Mouse (Mus musculus): ENCODE data around the gene Nek6.

The Nek6 gene

DNA sequence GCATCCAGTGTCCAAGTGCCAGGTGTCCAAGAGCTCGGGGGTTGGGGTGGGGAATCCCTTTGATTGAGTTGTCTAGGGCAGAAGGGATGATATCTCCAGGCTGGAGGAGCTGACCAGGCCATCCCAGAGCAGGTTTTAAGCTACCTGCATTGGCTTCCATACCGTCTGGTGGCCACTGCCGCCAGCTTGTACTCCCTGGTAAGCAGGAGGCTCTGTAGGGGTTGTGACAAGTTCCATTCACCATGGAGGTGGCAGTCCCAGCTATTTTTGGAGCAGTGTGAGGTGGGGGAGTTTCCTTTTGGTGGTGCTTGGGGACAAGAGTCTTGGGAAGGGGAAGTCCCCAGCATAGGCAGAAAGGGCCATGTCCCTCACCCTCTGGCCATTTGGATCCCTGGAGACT lies 29.7 kb downstream of the Nek6 start:
- DNase-seq: no peak

DNA sequence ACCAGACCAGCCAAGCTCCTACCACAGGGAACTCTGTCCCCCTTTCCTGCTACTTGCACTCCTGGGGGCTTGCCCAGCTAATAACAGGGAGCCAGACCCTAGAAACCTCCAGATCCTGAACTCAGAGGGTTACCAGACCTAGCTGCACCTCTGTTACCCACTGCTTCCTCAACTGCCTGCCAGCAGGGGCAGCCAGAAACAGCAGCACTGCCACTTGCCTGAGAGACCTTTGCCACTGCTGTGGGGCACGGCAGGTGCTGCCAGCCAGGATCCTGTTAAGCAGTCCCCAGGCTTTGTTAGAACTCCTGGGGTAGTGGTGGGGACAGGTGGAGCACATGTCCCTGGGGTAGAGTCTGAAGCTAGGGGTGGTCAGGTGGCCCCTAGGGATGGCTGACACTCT lies 30.1 kb downstream of the Nek6 start:
- no peak for DNase-seq

DNA sequence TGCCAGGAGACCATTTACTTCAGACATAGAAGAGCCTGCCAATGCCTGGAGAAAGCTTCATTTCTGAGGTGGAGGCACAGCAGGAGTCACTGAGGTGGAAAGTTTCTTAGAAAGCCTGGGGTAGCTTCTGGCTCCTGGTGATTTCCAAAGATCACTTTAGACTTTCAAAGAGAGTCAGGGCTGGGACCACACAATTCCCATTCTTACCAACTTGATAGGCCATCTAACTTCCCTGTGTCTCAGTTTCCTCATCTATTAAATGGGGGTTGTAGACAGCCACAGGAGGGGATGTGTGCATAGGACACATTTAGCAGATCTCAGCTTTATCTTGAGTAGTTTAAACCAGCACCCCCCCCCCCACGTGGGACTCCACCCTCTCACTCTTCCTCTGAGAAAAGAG lies 30.9 kb downstream of the Nek6 start:
- no peak for DNase-seq

DNA sequence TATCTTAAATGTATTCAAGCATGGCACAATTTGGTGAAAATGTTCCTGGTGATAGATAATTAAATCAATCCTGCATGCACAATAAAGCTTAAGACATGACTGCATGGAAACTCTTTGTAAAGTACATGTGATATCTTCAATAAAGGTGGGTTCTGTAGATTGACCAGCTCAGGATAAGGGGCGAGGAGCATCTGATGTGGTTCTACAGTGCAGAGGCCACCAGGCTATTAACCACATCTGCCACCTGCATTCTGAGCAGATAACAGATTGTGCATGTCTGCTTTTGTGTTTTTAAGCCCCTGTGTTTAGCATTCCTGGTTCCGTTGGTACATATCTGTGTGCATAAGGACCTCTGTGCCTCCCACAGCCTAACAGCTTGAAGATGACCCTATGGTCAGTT lies 31.7 kb downstream of the Nek6 start:
- no peak for DNase-seq

DNA sequence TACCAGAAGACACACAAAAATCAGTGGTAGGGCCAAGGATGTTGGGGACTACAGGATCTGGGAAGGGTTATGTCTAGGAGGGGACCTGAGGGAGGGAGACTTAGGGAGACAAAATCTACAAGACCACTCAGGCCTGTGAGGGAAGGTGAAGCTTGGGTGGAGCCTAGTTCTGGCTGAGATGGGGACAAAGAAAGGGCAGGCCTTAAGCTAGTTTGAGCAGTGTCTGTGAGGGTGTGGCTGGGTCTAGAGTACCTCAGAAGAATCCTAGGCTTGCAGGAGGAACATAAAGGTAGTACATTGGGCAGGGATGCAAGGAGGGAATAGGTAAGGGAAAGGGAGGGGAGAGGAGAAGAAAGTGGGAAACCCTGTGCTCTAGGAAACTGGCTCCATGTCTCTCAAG lies 32.9 kb downstream of the Nek6 start:
- DNase-seq: no peak

DNA sequence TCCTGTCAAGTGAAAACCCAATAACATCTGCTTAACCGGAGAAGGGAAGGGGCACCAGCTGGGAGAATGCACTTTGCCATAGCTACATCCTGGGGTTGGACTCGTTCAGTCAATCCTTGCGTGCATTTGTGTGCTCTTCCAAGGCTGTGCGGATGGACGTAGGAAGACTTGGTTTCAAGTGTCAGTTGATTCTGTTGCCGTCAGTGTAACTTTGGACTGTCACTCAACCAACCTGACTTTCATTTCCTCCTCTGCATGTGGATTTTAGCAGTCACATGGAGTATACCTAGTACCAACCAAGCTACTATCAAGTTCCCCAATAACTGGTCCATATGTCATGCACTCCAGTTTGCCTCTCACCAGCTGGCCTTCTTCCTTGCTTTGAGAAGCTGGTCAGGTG lies 33.5 kb downstream of the Nek6 start:
- DNase-seq: no peak

DNA sequence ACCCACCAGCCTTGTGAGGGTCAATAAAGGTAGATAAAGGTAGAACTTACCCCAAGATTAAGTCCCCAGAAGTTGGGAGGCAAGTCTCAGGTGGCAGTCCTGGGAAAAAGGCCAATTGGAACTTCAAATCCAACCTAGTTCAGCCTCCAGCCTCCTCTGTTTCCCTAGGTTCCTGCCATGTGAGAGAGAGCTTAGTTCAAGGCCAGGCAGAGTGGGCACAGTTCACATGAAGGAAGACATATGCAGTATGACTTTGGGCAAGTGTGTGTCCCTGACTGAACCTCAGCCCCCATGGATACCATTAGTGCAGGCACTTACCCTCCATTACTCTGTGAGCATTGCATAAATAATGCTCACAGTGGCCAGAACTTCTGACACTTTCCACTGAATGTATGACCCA lies 34.3 kb downstream of the Nek6 start:
- DNase-seq: no peak

DNA sequence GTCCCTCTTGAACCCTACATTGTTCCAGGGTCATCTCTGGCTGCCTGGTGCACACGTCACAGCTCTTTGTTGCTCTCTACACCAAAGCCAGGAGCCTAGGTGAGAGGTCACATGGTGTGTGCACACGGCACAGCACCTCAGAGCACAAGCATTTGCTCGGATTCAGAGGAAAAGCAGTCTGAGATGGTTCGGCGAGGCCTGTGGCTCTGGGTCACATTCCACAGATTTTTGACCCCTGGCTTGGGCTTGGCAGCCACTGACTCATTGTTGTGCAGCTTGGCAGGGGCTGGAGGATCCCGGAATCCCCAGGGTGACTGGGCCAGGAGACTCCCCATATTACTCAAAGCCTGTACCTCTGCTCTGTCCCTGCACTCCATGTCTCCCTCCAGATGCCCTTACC lies 34.8 kb downstream of the Nek6 start:
- no peak for DNase-seq

DNA sequence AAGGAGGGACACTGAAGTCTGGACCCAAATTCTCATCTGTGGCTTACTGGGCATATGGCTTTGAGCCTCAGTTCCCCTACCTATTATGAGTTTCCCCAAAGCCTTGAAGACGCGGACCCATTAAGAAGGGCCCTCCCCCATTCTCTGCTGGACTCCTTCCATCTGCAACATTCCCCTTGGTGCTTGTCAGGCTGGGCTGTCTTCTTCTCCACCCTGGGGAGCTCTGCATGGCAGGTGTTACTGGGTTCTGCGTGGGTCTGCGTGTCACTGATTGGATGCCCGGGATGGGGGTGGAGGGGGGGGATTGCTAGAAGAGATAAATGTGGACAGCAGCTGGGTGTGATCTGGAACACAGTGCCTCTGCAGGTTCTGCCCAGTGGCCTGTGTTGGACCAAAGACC lies 35.3 kb downstream of the Nek6 start:
- no peak for DNase-seq

DNA sequence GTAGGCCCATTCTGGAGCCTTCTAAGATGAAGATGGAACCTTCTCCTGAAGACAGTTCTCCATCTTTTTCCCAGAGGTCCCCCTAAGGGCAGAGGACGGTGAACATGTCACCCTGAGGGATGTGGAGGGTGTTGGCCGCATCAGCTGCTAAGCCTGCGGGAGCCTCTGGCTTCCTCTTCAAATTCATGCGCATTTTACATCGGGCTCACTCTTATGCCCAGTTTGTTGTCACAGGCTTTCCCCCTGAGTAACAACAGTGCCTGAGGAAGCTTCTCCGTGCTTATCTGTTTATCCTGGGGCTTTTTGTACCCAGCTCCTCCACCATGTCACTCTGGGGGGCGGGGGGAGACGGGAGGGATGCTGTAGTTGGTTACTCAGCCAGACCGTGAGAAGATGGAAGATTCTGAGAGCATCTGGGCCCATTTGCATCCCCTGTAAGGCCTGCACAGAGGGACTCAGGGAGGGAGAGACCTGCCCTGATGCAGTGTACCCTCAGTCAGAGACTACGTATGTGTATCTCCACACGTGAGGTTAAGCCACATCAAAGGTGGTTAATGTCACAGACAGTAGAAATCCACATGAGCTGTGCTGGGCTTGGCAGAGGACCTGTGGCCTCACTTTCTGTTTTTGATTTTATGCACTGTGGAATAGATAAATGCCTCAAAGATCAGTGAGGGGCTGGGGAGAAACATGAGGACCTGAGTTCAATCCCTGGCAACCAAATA lies 36.5 kb downstream of the Nek6 start:
- no peak for DNase-seq

DNA sequence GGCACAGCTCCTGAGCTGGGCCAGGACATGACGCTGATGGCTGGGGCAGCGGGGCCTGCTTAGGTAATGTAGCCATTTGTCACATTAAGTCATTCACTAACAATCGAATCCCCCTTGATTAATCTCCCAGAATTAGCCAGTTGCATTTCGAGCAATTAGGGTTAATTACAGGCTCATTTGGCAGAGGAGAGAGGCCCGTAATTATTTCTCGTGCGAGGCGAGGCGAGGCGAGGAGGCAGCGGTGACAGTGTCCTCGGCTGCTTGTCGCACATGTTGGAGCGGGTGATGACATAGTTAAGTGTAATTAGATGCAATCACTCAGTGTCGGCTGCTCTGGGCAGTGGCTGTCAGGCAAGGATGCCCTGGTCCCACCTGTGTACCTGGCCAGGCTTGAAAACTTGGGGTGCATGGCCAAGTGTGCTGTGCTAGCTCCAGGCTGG lies 40.6 kb downstream of the Nek6 start:
- no peak for DNase-seq

DNA sequence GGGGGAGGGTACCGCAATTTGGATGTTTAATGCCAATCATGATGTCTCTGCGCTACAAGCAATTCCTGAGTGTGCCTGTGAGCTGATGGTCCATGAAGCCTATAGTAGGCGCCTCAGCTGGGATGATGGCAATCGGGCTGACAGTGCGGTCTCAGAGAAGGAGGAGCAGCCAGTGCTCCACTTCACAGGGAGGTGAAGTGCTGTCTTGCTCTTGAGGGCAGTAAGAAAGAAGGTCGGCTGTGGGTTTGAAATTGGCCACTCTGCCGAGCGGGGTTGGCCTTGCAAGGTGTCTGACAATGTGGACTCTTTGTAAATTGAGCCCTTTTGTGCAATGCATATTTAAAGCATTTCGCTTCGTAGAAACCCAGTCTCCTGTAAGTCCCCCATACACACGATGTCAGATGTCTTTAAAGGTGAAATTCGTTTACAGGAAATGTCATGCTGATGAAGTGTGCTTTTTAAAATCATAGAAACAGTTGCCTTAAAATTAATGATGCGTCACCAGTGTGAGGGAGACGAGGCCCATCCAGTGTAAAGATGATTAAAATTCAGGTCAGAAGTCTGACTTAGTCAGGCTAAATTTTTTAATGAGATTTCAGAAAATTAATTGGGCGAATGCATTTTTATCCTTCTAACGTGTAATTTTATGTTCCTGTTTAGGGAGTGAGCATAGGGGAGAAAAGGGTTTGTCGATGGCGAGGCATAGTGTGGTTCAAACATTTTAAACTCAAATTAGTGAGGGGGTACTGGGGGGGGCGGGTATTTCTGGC lies 43.0 kb downstream of the Nek6 start:
- DNase-seq: no peak

DNA sequence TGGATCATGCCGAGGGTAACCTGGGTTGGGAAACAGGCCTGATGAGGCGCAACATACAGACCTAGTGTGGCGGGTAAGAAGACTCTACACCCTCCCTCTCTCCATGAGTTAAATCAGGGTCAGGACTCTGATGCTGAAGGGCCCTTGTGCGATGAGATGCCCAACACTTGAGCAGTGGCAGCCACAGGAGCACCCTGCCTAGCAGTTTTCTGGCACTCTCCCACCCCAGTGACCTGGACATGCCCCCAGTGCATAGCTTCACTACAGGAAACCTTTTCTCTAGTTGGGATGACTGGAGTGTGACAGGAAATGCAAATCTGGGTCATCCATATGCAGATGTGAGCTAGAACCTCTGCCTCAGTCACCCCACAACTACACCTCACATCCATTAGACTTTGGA lies 44.2 kb downstream of the Nek6 start:
- no peak for DNase-seq

DNA sequence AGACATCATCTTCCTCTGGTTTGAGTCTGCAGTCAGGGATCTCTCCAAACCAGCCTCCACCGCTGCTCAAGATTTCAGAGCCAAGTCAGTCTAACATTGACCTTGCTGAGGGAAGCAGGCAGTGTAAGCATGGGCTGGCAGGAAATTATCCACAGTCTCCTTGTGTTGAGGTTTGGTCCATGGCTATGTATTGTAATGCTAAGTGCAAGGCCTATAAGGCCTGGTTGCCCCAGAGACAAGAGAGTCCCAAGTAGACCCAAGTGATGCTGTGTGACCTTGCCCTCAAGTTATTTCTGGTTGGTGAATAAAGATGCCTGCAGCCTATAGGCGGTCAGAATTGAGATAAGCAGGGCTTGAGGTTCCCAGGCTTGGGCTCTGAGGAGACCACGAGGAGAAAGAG lies 45.3 kb downstream of the Nek6 start:
- DNase-seq: no peak

DNA sequence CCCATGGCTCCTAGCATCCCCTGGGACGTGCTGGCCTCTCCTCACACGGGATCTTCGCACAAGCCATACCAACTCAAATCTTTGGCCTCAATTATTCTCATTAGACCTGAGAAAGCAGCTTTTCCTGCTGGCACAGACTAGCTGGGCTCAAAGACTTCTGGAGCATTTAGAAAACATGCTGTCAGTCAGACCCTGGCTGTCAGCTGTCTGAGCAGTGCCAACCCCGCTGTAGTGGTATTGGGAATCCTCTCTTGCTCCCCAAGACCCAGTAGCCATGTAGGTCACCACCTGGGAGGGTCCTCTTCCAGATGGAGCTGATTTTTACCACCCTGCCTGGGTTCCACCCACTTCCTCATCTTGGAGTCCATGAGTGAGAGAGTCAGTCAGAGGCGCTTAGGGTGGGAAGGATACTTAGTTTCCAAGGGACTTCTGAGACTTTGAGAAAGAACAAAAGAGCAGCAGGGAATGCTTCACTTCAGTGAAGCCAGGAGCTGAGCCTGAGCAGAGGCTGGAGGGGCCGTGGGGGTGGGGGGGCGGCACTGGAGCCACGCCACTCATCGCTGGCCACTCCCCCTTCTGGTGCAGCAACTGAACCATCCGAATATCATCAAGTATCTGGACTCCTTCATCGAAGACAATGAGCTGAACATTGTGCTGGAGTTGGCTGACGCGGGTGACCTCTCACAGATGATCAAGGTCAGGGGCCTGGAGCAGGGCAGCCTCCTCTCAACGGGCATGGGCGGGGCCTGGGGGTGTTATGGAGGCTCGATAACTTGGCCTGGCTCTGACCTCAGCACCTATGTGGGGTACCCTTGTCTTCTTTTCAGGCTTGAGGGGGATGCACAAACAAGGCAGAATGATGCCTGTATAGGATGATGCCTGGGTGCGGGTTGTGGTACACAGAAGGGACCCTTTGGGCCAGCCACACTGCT lies 49.1 kb downstream of the Nek6 start:
- no peak for DNase-seq

DNA sequence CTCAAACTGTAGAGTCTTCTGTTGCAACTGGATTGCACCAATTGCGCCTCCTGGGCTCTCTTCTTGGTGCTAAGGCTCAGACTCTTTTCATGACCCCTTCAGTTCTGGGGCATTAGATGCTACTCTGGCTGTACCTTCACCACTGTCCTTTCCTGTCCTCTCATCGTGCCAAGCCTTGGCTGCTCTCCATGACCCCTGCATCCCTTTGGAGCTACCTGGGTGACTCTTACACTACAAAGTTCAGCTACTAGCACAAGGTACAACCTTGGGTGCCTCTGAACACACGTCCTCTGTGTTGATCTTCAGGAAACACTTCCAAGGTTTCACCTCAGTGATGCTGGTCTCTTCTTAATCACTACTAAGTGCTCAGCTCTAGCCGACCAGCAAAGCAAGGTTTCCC lies 51.2 kb downstream of the Nek6 start:
- no peak for DNase-seq

DNA sequence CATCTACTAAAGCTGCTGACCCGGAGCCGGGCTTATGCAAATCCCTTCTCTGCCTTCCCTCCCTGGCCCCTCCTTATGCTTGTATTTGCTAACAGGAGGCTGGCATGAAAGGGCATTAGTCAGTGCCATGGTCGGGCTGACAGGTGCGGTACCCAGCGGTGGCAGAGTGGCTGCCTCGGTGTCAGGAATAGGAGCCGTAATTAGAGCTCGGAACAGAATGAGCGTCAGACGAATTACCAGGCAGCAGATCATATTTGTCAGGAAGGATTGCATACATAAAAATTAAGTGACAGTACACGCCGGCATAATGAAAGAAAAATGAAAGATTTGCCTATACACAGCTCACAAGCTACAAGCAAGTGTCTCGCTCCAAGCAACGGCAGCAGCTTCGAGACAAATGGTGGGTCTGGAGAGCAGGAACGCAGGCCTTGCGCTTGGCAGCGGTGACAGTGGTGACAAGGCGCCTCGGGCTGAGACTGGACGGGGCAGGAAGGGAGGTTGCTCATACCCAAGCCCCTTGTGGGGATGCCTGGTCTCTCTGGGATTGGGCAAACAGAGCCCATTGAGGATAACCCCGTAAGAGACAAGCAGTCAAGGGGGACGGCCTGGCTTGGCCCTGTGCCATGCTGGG lies 60.6 kb downstream of the Nek6 start:
- no peak for DNase-seq

DNA sequence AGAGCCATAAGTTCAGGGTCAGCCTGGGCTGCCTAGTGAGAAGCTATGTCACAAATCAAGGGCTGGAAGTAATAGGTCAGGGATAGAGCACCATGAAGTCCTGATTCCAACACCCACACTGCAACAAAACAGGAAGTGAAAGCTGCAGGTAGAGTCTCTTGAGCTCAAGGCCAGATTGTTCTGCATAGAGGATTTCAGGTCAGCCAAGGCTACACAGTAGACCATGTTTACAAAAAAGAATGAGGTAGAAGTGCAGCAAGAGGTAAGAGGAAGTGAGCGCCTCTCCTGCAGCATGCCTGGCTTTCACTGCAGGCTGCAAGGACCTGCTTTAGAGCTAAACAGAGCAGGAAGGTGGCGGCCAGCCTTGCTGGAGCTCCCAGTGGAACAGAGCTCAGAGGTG lies 63.3 kb downstream of the Nek6 start:
- no peak for DNase-seq

DNA sequence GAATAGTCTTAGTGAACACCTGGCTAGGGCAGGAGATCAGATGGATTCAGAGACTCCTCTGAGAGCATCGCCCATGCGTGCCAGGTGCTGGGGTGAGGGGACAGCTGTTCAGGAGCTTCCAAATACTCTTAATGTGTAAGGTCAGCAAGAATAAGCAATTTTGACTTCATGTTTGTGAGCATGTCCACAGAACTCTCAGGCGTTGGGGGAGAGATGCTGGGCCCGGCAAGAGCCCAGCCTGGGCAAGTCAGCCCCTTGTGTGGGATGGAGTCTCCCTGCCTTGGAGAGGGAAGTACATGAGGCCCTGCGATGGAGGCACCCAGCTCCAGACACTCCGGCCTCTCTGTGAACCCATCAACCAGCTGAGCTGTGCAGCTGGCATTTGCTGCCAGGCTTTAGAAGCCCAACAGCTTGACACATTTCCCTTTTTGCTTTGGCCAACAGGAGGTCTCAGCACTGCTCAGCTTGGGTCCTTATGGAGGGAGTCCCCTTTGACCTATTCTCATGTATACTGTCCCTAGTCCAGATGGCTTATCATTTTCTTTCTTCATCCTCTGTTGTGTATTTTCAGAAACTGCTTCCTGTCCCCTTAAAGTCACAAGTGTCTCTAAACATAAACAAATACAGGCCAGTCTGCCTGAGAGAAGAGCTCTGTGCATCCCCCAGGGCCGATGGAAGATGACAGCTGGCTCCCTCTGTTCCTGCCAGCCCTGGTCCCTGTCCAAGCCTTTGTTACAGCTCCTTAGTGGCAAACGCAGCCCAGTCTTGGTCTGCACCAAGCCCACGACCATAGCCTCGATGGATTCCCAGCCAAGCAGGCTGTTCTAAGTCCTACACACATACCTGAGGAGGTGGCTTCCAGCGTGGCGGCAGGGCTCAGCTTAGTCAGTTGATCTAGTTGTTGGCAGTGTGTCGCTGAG lies 67.4 kb downstream of the Nek6 start:
- DNase-seq: peak; percentile 25

DNA sequence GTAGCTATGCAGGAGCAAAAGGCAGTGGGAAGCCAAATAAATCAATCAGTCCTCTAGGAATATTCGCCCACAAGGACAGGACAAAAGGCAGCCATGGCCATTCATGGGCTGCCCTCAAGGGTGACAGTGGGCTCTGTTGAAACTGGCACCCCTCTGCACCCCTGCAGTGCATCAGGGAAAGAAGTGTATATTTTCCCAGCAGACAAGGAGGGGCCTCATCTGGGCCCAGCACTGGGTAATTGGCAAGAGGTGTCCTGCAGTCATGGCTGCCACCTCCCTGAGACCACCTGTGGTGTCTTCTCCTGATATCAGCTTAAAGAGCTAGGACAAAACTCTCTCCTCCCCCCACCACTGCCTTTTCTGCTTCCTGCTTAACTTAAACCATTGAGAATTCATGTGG lies 68.1 kb downstream of the Nek6 start:
- DNase-seq: no peak

DNA sequence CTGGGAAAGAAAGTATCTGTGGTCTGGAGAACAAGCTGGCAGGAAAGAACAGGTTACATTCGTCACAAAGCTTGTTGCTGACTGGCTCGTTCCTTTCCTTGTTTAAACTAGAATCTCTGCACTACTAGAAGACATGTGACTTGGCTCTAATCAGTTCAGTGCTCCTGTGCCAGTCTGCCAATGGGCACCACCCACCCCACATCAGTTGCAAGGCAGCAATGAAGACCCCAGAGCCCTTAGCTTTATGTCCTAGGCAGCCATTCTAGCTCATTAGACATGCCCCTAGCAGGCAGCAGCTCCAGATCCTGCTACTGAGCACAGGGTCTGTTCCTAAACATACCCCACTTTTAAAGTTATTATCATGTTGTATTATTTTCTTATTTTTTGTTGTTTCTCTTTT lies 72.5 kb downstream of the Nek6 start:
- no peak for DNase-seq
